Mouse (Mus musculus) ES-Bruce4 (cell line): ENCODE results near the gene Stox1. TPM values are rescaled to one million over a fixed set of nuclear protein-coding genes. Genes with fewer than 3 reads are reported as not detected.
A peak's percentile ranks its signal among the peaks of the same experiment; 100 is the strongest.

Experiments
- H3K27ac ChIP-seq: 2 replicates; pipeline ENCODE4 v1.5.1; 2012; ENCODE audit warnings: low read length, inconsistent platforms; ENCODE audit not compliant: insufficient read depth
- H3K27me3 ChIP-seq: 2 replicates; pipeline ENCODE4 v1.6.1; 2012; ENCODE audit warnings: mild to moderate bottlenecking, low read length, inconsistent platforms; ENCODE audit not compliant: control insufficient read depth, poor library complexity, insufficient read depth, severe bottlenecking
- H3K36me3 ChIP-seq: 2 replicates; pipeline ENCODE4 v1.6.1; 2012; ENCODE audit warnings: inconsistent platforms, mild to moderate bottlenecking, low read length, moderate library complexity; ENCODE audit not compliant: control insufficient read depth, poor library complexity, insufficient read depth, severe bottlenecking
- H3K4me1 ChIP-seq: one replicate; pipeline ENCODE4 v1.8.1; 2011; ENCODE audit warnings: low read length; ENCODE audit not compliant: control insufficient read depth, insufficient read depth
- H3K4me3 ChIP-seq: 2 replicates; pipeline ENCODE4 v1.5.1; 2011; ENCODE audit warnings: low read depth, mild to moderate bottlenecking, low read length
- H3K9ac ChIP-seq: 2 replicates; pipeline ENCODE4 v1.6.1; 2012; ENCODE audit warnings: low read depth, mild to moderate bottlenecking, inconsistent platforms; ENCODE audit not compliant: poor library complexity, severe bottlenecking
- H3K9me3 ChIP-seq: replicated peaks from 2 replicates; pipeline ENCODE4 v1.6.1; 2012; ENCODE audit warnings: mild to moderate bottlenecking, low read length, inconsistent platforms; ENCODE audit not compliant: control insufficient read depth, poor library complexity, insufficient read depth, severe bottlenecking
- CTCF ChIP-seq: IDR thresholded peaks from one replicate; pipeline ENCODE4 v1.8.1; 2011; ENCODE audit warnings: low read depth, low read length
- EP300 ChIP-seq: IDR thresholded peaks from 2 replicates; pipeline ENCODE4 v1.6.1; 2011; ENCODE audit warnings: low read depth, low read length; ENCODE audit not compliant: insufficient read depth
- POLR2A ChIP-seq: IDR thresholded peaks from one replicate; pipeline ENCODE4 v1.8.1; 2011; ENCODE audit warnings: low read length; ENCODE audit not compliant: insufficient read depth
- polyA plus RNA-seq: library from polyadenylated mRNA; stranded (reverse); fragments of >200 nt; gene quantifications from 2 replicates; pipeline ENCODE4 v1.2.4, GENCODE M21; 2011; ENCODE audit warnings: low read depth; ENCODE audit not compliant: missing spikeins, insufficient read depth, insufficient read length

Gene Stox1
- polyA plus RNA-seq, 1 experiment = 1.1 TPM

GRCm38 (mm10) chr10:62692771-62693170 is 33.2 kb downstream of the Stox1 start:
- peaks cover 2% of the 10 kb centered on the region for H3K4me1 ChIP-seq
- no peaks in the 10 kb centered on the region for H3K9me3 ChIP-seq
- H3K27me3 ChIP-seq = no peaks in the 10 kb centered on the region
- no peak overlapping the region for H3K9ac ChIP-seq
- H3K4me3 ChIP-seq = no peak overlapping the region
- H3K36me3 ChIP-seq = no peaks in the 10 kb centered on the region
- TF ChIP-seq POLR2A (no peak), CTCF (no peak), EP300 (no peak)
- peak overlapping the region; percentile 51 for H3K27ac ChIP-seq

GRCm38 (mm10) chr10:62692244-62692643 is 33.7 kb downstream of the Stox1 start:
- Histone ChIP-seq H3K9me3 (no peaks in the 10 kb centered on the region), H3K27ac (peak overlapping the region; percentile 51), H3K36me3 (no peaks in the 10 kb centered on the region), H3K4me3 (no peak overlapping the region), H3K9ac (no peak overlapping the region), H3K27me3 (no peaks in the 10 kb centered on the region), H3K4me1 (peaks cover 2% of the 10 kb centered on the region)
- TF ChIP-seq POLR2A = no peak
- no peak for TF ChIP-seq EP300
- TF ChIP-seq CTCF = no peak

- no peak overlapping the region for H3K4me3 ChIP-seq
- TF ChIP-seq EP300 (no peak), POLR2A (no peak), CTCF (no peak)
- no peak overlapping the region for H3K27ac ChIP-seq
- 0 out of 2 replicates have a peak overlapping the region, but pooled peaks have one; percentile 3 for H3K9ac ChIP-seq
- H3K9me3 ChIP-seq = no peaks in the 10 kb centered on the region
- H3K27me3 ChIP-seq = no peaks in the 10 kb centered on the region
- H3K36me3 ChIP-seq = no peaks in the 10 kb centered on the region
- peaks cover 2% of the 10 kb centered on the region for H3K4me1 ChIP-seq
Observed at GRCm38 (mm10) chr10:62687032-62687674, 38.8 kb downstream of the Stox1 start.

- TF ChIP-seq POLR2A (no peak), EP300 (no peak), CTCF (peak; percentile 80)
- H3K27ac ChIP-seq = no peak overlapping the region
- no peaks in the 10 kb centered on the region for H3K4me1 ChIP-seq
- no peak overlapping the region for H3K4me3 ChIP-seq
- H3K36me3 ChIP-seq = no peaks in the 10 kb centered on the region
- H3K9ac ChIP-seq = no peak overlapping the region
- H3K9me3 ChIP-seq = no peaks in the 10 kb centered on the region
- H3K27me3 ChIP-seq = no peaks in the 10 kb centered on the region
Observed at GRCm38 (mm10) chr10:62683043-62683442, 42.9 kb downstream of the Stox1 start.

GRCm38 (mm10) chr10:62679833-62680232 is 46.1 kb downstream of the Stox1 start:
- H3K36me3 ChIP-seq = no peaks in the 10 kb centered on the region
- TF ChIP-seq CTCF (peak; percentile 21), EP300 (no peak)
- no peaks in the 10 kb centered on the region for H3K27me3 ChIP-seq
- H3K4me3 ChIP-seq = no peak overlapping the region
- no peaks in the 10 kb centered on the region for H3K4me1 ChIP-seq
- H3K9ac ChIP-seq = no peak overlapping the region
- H3K27ac ChIP-seq = no peak overlapping the region
- H3K9me3 ChIP-seq = no peaks in the 10 kb centered on the region

GRCm38 (mm10) chr10:62677329-62677728 is 48.6 kb downstream of the Stox1 start:
- TF ChIP-seq POLR2A = no peak
- TF ChIP-seq CTCF = no peak
- TF ChIP-seq EP300 = no peak
- Histone ChIP-seq H3K9me3 (no peaks in the 10 kb centered on the region), H3K27me3 (no peaks in the 10 kb centered on the region), H3K36me3 (no peaks in the 10 kb centered on the region), H3K4me3 (no peak overlapping the region), H3K4me1 (no peaks in the 10 kb centered on the region), H3K9ac (no peak overlapping the region), H3K27ac (no peak overlapping the region)
